Mouse (Mus musculus): ENCODE results near the gene H1f0. TPM values are rescaled to one million over a fixed set of nuclear protein-coding genes. Genes with fewer than 3 reads are reported as not detected.

H1f0 gene
- polyA plus RNA-seq, 1 experiment from 2014 or later, result 448 TPM

DNA sequence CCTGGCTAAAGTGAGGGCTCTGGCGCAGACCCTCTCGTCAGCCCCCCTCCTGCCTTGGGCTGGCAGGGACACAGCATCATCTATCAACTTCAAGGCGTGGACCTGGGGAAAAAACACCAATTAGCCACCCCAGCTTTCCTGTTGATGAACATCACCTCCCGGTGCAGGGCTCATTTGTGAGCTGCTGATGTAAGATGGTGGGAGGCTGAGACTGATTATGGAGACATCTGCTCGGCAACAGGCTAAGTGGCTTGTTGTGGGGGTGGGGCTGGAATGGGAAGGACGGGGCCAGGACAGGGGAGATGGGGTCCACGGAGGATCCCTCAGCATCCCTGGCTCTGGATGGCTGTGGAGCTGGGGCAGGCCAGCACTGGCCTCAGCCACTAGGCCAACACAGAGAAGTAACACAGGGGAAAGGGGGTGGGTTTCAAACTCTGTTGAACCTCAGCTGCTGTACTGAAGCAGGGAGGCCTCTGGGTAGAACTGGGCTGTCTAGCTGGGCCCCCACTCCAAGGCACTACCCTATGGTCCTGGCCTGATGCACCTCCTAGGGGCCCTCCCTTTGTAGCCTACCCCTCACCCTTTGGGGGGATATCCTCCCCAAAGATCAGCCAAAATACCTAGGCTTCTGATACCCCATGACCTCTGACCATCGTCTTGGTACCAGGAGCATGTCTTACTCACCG lies 22.1 kb downstream of the H1f0 start:
- 51% methylated on average over 9 of the region's 9 CpGs for WGBS
- H3K27ac ChIP-seq, result peak overlapping the region; percentile 56
- peaks cover 37% of the 10 kb centered on the region for H3K4me1 ChIP-seq
- H3K27me3 ChIP-seq (ENCODE audit: low read depth, poor library complexity, severe bottlenecking), result no peaks in the 10 kb centered on the region
- H3K36me3 ChIP-seq, result peaks cover 41% of the 10 kb centered on the region
- DNase-seq (ENCODE audit: low spot score), result no peak
- no peaks in the 10 kb centered on the region for H3K9me3 ChIP-seq (replicated peaks)
- H3K4me3 ChIP-seq, result no peak overlapping the region

DNA sequence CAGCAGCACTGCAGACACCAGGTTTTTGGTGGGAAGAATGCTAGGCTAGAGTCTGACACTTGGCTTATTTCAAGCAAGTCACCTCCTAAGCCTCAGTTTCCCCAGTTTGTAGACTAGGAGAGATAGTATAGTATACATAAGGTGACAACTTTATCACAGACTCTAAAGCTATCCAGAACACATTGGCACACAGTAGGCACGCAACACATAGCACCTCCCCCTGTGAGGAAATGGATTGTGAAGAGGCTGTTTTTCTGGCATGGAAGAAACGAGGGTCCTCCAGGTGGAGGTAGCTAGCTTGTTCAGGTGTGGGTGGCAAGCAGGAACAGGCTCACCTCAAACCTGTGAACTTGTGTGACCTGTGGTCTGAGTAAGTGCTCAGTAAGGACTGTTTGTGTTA lies 22.7 kb downstream of the H1f0 start:
- H3K27ac ChIP-seq, result peak overlapping the region; percentile 56; the same call in 1 of the 2 replicates

DNA sequence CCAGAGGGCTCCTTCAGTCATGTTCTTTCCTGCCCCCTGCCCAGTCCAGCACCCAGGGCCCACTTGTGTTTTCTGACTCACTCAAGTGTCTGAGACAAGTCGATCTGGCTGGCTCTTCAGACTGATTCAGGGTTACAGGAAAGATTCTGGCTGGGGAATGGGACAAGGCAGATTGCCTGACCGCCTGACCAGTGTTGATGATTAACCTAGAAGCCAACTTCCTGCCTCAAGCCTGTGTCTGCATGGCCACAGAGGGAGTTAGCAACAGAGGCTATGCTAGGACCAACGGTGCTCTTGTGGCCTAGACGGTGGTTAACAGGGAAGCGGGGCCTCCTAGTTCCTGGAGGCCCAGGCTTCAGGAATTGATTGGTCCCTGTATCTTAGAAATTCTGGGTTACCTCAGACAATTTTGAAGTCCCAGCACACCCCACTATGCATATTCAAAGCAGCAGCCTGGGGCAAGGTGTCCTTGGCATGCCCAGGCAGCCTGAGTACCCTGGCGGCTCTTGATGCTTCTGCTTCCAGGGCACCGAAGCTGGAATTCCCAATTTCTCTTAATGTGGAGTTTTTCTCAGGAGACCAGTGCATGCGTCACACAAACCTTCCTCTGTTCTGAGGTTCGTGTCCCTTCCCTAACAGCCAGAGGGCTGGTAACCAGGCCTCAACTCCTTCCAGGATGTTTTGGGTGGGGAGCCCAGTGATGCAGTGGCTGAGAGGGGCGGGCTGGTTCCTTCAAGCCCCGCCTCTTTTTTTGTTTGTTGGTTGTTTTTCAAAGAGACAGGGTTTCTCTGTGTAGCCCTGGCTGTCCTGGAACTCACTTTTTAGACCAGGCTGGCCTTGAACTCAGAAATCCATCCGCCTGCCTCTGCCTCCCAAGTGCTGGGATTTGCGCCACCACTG lies 23.5 kb downstream of the H1f0 start:
- H3K4me3 ChIP-seq, result no peak overlapping the region
- peak overlapping the region; percentile 53; the same call in 1 of the 2 replicates for H3K27ac ChIP-seq
- H3K4me1 ChIP-seq, result peaks cover 31% of the 10 kb centered on the region
- no peaks in the 10 kb centered on the region for H3K9me3 ChIP-seq (replicated peaks)
- 76% methylated on average over 13 of the region's 13 CpGs for WGBS
- H3K36me3 ChIP-seq, result peaks cover 55% of the 10 kb centered on the region
- no peaks in the 10 kb centered on the region for H3K27me3 ChIP-seq (ENCODE audit: low read depth, poor library complexity, severe bottlenecking)
- no peak for DNase-seq (ENCODE audit: low spot score)

More for the DNA sequence above, 22.7 kb downstream of the H1f0 start:
- 77% methylated on average over 2 of the region's 2 CpGs for WGBS
- Histone ChIP-seq H3K9me3 (replicated peaks) (no peaks in the 10 kb centered on the region), H3K4me3 (no peak overlapping the region), H3K4me1 (peaks cover 31% of the 10 kb centered on the region), H3K36me3 (peaks cover 47% of the 10 kb centered on the region), H3K27me3 (ENCODE audit: low read depth, poor library complexity, severe bottlenecking) (no peaks in the 10 kb centered on the region)
- DNase-seq (ENCODE audit: low spot score), result no peak

DNA sequence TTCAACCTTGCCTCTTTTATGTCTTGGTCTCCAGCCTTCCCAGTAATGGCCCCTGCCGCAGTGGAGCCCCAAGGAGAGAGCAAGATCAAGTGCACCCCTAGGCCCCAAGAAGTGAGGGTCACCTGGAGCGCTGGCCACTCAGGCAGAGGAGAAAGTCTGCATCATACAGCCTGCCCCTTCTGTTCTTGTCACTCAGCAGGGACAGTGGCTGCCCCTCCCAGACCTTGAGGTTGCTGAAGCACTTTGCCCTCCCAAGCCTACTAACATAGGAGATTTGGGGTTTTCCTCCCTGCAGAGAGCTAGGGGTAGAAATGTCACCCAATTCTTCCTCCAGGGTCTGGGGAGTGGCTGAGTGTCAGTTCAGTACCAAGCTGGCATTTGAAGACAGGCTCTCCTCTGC lies 24.1 kb downstream of the H1f0 start:
- DNase-seq (ENCODE audit: low spot score), result no peak
- 84% methylated on average over 2 of the region's 2 CpGs for WGBS
- Histone ChIP-seq H3K27me3 (ENCODE audit: low read depth, poor library complexity, severe bottlenecking) (no peaks in the 10 kb centered on the region), H3K9me3 (replicated peaks) (no peaks in the 10 kb centered on the region), H3K4me1 (peaks cover 31% of the 10 kb centered on the region), H3K27ac (no peak overlapping the region), H3K36me3 (peaks cover 61% of the 10 kb centered on the region), H3K4me3 (no peak overlapping the region)

DNA sequence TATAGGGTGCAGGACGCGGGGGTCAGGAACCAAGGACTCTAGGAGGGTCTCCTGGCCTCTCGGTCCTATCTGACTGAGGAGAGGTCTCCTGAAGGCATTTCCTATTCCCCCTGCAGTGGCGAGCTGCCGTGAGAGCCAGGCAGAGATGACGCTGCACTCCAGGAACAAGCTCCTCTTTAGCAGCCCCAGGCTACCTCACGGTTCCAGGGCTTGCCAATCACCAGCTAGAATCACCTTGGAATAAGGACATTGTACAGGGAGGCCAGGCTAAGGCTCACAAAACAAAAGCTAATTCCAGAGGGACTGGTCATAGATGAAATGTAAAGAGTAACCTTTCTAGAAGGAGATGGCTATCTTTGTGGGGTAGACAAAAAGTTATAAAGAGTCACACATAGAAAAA lies 28.4 kb downstream of the H1f0 start:
- H3K4me3 ChIP-seq, result no peak overlapping the region
- peaks cover 11% of the 10 kb centered on the region for H3K4me1 ChIP-seq
- H3K36me3 ChIP-seq, result peaks cover 97% of the 10 kb centered on the region
- H3K27ac ChIP-seq, result no peak overlapping the region
- H3K9me3 ChIP-seq (replicated peaks), result no peaks in the 10 kb centered on the region
- no peaks in the 10 kb centered on the region for H3K27me3 ChIP-seq (ENCODE audit: low read depth, poor library complexity, severe bottlenecking)
- no peak for DNase-seq (ENCODE audit: low spot score)
- 95% methylated on average over 7 of the region's 7 CpGs for WGBS

DNA sequence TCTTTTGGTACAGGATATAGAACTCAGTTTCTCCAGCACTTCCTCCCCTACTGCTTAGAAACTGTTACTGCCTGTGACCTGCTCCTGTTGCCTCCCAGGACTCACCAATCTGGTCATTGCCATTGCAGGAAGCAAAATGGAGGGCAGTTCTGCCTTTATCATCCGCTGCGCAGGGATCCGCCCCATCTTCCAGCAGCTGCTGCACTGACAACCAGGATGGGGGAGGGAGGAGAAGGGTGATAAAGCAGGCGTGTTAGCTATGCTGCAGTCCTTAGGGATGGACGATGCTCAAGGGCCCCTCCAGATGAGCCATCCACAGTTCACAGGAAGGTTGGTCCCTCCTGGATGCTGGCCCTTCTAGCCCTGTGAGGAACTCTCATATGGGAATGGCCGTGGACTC lies 29.6 kb downstream of the H1f0 start:
- Histone ChIP-seq H3K4me3 (no peak overlapping the region), H3K36me3 (peaks cover 84% of the 10 kb centered on the region)
- 94% methylated on average over 6 of the region's 6 CpGs for WGBS

DNA sequence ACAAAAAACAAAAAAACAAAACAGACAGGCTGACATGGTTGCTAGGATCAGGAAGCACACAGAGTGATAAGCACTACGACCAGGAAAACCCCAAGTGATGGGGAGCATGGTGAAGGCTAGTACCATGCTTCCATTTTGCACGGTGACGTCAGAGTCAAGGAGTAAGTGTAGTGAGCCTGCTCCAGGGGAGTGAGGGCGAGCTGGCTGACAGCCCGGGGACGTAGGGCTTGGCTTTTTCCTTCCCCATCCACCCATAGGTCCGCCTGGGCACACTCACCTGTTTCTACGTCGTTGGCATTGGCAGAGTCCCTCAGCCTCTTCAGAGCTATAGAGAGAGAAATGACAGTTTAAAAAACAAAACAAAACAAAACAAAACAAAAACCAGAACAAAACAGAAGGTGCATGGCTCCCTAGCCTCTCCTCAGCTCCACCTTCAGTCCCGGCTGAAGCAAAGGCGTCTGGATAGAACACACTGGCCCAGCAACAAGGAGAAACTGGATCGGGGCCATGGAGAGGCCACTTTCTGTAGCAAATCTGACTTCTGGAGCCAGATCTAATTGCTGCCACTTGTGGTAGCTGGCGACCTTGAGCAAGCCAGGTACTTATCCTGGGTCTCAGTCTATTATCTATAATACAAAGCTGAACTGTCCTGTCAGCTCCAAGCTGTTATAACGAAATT lies 32.8 kb downstream of the H1f0 start:
- no peak for DNase-seq (ENCODE audit: low spot score)
- 84% methylated on average over 14 of the region's 14 CpGs for WGBS
- H3K4me1 ChIP-seq, result peaks cover 36% of the 10 kb centered on the region
- peaks cover 53% of the 10 kb centered on the region for H3K36me3 ChIP-seq
- H3K27me3 ChIP-seq (ENCODE audit: low read depth, poor library complexity, severe bottlenecking), result no peaks in the 10 kb centered on the region
- H3K27ac ChIP-seq, result no peak overlapping the region
- peak overlapping the region; percentile 99 for H3K4me3 ChIP-seq
- H3K9me3 ChIP-seq (replicated peaks), result no peaks in the 10 kb centered on the region

More for the DNA sequence above, 29.6 kb downstream of the H1f0 start:
- Histone ChIP-seq H3K27me3 (ENCODE audit: low read depth, poor library complexity, severe bottlenecking) (no peaks in the 10 kb centered on the region), H3K9me3 (replicated peaks) (no peaks in the 10 kb centered on the region), H3K27ac (no peak overlapping the region), H3K4me1 (peaks cover 15% of the 10 kb centered on the region)
- DNase-seq (ENCODE audit: low spot score), result no peak

DNA sequence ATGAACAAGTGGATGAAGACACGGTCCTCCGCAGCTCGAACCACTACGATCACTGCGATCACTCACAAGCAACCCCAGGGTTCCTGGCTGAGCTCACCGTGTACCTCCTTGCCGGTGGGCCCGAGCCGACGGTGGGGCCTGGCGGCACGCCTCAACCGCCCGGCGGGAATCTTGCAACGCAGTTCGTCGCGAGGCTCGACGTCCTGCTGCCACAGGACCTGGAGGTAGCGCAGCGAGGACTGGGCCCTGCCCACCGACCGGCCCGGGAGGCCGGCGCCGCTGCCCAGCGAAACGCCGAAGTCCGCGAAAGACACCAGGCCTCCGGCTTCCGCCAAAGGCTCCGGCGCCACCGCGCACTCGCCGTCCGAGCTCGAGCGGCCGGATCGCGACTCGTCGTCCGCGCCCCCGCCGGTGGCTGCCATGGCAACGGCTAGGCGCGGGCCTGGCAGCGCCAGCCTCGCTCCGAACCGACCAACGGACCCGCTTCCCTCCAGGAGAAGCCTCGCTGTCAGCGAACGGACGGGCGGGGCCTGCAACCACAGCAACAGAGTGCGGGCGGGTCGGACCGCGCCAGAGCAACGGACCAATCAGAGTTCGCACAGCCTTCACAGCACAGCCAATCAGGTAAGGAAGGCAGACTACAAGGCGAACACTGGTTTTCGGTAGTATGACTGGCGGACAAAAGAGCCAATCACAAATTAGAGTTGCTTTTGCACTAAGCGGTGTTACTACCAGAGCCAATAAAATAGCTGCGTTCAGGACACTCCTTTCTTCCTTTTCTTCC lies 34.3 kb downstream of the H1f0 start, which contains the start of gene Ankrd54:
Gene Ankrd54 (minus strand): TSS at position 518 of the 784 bp plus-strand sequence.
- H3K9me3 ChIP-seq (replicated peaks), result no peaks in the 10 kb centered on the region
- H3K4me1 ChIP-seq, result peaks cover 51% of the 10 kb centered on the region
- peaks cover 37% of the 10 kb centered on the region for H3K36me3 ChIP-seq
- under 1% methylated on average over 80 of the region's 80 CpGs for WGBS
- DNase-seq (ENCODE audit: low spot score), result peak; percentile 94
- peak within 1 kb of the TSS; percentile 89 for H3K27ac ChIP-seq
- H3K4me3 ChIP-seq, result peak within 1 kb of the TSS; percentile 99
- H3K27me3 ChIP-seq (ENCODE audit: low read depth, poor library complexity, severe bottlenecking), result no peaks in the 10 kb centered on the region

DNA sequence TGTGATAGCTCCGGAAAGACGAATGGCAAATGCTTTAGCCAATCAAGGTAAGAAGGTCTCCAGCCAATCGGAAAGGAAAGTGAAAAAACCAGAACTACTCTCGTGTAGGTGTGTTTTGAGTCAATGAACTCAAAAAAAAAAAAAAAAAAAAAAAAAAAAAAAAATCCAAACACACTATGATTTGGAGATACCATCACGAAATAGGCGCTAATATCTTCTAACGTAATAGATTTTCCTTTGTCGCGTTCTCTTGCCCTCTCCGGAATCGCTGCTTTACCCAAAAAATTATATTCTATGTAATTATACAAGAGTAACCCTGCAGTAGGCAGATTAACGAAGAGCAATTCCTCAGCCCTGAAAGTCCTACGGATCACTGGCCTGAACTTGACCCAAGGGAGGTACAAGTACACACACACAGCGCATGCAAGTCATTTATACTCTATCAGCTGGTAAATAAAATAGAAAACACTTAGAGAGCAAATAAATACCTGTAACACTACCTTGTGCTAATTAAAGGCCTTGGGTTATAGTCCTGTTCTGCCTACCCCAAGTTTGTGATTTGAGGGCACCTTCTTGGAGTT lies 35.0 kb downstream of the H1f0 start:
- Histone ChIP-seq H3K9me3 (replicated peaks) (no peaks in the 10 kb centered on the region), H3K36me3 (peaks cover 30% of the 10 kb centered on the region), H3K4me3 (peak overlapping the region; percentile 99), H3K27ac (peak overlapping the region; percentile 77), H3K27me3 (ENCODE audit: low read depth, poor library complexity, severe bottlenecking) (no peaks in the 10 kb centered on the region), H3K4me1 (peaks cover 52% of the 10 kb centered on the region)
- WGBS, result 12% methylated on average over 14 of the region's 14 CpGs
- no peak for DNase-seq (ENCODE audit: low spot score)

DNA sequence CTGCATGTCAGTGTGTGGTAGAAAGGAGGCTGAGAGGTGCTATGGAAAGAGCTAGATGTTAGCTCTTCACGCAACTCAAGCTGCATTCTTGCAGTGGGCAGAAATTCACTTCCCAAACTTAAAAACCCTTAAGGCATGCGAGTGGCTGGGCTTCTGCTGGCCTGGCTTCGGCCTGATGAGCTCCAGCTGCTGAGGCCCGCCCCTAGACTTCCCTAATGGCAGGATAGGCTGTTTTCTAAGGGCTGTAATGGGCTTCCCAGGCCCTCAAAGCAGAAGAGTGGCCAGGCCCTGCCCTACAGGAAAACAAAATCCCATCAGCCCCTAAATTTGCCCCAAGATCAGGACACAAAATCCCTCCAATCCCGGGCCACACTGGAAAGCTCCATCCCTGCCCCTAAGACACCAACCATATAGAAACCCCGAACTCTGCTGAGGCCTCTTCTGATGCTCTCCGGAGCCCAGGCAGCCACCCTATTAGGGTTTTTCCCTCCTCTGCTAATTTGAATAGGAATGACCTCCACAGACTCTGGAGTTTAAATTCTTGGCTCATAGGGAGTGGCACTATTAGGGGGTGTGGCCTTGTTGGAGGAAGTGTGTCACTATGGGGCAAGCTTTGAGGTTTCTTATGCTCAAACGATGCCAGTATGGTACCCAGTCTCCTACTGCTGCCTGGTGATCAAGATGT lies 37.0 kb downstream of the H1f0 start:
- 44% methylated on average over 8 of the region's 8 CpGs for WGBS
- H3K4me3 ChIP-seq, result no peak overlapping the region
- peaks cover 52% of the 10 kb centered on the region for H3K4me1 ChIP-seq
- no peaks in the 10 kb centered on the region for H3K9me3 ChIP-seq (replicated peaks)
- H3K27me3 ChIP-seq (ENCODE audit: low read depth, poor library complexity, severe bottlenecking), result no peaks in the 10 kb centered on the region
- H3K27ac ChIP-seq, result peak overlapping the region; percentile 70
- peaks cover 11% of the 10 kb centered on the region for H3K36me3 ChIP-seq
- DNase-seq (ENCODE audit: low spot score), result no peak

DNA sequence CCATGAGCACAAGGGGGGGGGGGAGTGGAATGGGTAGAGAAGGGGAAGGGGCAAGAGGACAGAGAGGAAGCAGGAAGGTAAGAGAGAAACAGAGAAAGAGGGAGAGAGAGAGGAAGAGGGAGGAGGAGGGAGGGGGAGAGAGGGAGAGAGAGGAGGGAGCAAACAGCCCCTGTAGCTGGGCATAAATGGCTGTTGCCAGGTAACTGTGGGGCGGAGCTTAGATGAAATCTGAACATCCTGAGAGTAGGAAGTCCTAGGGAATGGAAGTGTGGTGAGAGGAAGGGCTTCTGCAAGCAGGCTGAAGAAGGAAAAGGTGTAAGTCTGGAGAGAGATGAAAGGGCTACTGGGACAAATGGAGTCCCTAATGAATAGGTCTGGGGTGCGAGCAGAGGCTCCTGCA lies 38.0 kb downstream of the H1f0 start:
- 41% methylated on average over 2 of the region's 2 CpGs for WGBS
- H3K9me3 ChIP-seq (replicated peaks), result no peaks in the 10 kb centered on the region
- H3K36me3 ChIP-seq, result peaks cover under 1% of the 10 kb centered on the region; the same call in 1 of the 2 replicates
- DNase-seq (ENCODE audit: low spot score), result no peak
- H3K27me3 ChIP-seq (ENCODE audit: low read depth, poor library complexity, severe bottlenecking), result no peaks in the 10 kb centered on the region
- H3K27ac ChIP-seq, result peak overlapping the region; percentile 70
- peaks cover 48% of the 10 kb centered on the region for H3K4me1 ChIP-seq
- peak overlapping the region; percentile 8; the same call in 1 of the 2 replicates for H3K4me3 ChIP-seq
